Mouse (Mus musculus) CH12.LX (cell line): ENCODE results near the gene Ddi2.

ENCODE experiments used
- BHLHE40 ChIP-seq: IDR thresholded peaks from 2 replicates; pipeline ENCODE4 v1.6.1; 2011; ENCODE audit warnings: mild to moderate bottlenecking, low read depth, low read length, improper control_type of control experiment
- CHD2 ChIP-seq: IDR thresholded peaks from 2 replicates; pipeline ENCODE4 v1.6.1; 2011; ENCODE audit warnings: low read length, improper control_type of control experiment
- CTCF ChIP-seq, 2 experiments: IDR thresholded peaks in 1 of 2; conservative IDR thresholded peaks in 1 of 2; 2 replicates each; pipeline ENCODE4 v1.5.1; 2011 to 2012; ENCODE audit warnings: low read depth in 2 of 2, low read length in 2 of 2, improper control_type of control experiment in 1 of 2, inconsistent platforms in 1 of 2, mild to moderate bottlenecking in 1 of 2, moderate library complexity in 1 of 2
- EP300 ChIP-seq: IDR thresholded peaks from 2 replicates; pipeline ENCODE4 v1.6.1; 2011; ENCODE audit warnings: low read length, improper control_type of control experiment
- GABPA ChIP-seq: IDR thresholded peaks from 2 replicates; pipeline ENCODE4 v1.6.1; 2012; ENCODE audit warnings: low read depth, low read length, improper control_type of control experiment, inconsistent platforms; ENCODE audit not compliant: insufficient replicate concordance
- POLR2A ChIP-seq: IDR thresholded peaks from 2 replicates; pipeline ENCODE4 v1.6.1; 2011; ENCODE audit warnings: low read depth, mild to moderate bottlenecking, improper control_type of control experiment, low read length
- POLR2AphosphoS2 ChIP-seq: IDR thresholded peaks from 2 replicates; pipeline ENCODE4 v1.6.1; 2011; ENCODE audit warnings: low read depth, low read length, improper control_type of control experiment
- RAD21 ChIP-seq: IDR thresholded peaks from 2 replicates; pipeline ENCODE4 v1.6.1; 2011; ENCODE audit warnings: low read depth, mild to moderate bottlenecking, low read length, improper control_type of control experiment, moderate library complexity
- ZC3H11A ChIP-seq: IDR thresholded peaks from 2 replicates; pipeline ENCODE4 v1.6.1; 2012; ENCODE audit warnings: low read depth, mild to moderate bottlenecking, inconsistent platforms, low read length, improper control_type of control experiment

DNA sequence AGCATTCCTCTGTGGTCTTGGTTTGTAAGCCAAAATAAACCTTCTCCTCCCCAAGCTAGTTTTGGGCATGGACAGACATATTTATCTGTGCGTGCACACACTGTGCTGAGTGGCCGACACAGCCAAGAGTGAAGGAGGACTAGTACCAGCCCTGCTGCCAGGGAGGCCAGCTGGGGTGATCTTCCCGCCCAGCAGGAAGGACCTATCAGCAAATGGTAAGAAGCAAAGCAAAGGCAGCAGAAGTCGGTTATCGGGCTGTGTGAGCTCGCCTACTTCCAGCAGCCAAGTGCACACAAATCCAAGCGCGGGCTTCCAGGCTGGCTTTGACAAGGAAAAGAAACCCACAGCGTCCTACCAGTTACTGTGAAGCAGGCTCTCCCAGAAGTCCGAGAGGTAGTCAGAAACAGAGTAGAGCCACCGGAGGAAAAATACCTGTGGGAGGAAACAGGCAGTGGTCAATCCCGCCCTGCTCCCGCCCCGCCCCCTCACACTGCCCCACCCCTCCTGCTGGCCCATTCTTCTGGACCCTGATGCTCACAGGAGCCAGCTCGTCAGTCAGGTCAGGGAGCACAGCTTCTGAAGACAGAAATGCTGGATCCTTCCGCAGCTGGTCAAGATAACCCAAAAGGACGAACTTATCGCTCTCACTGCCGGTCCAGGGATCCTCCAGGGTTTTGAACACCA lies 44.3 kb upstream of the Ddi2 start:
- no peak for TF ChIP-seq POLR2A
- no peak for TF ChIP-seq ZC3H11A
- no peak for TF ChIP-seq CHD2
- no peak for TF ChIP-seq BHLHE40
- TF ChIP-seq CTCF (conservative IDR thresholded peaks at IDR 0.05 in 1 of 2, IDR thresholded peaks at IDR 0.05 in 1 of 2; ENCODE audit: low read depth in 2 of 2, low read length in 2 of 2) = no peak
- TF ChIP-seq RAD21 = no peak
- no peak for TF ChIP-seq EP300
- no peak for TF ChIP-seq GABPA
- no peak for TF ChIP-seq POLR2AphosphoS2
